Mouse (Mus musculus) ES-Bruce4 (cell line): ENCODE results near the gene Pnpla8.

ENCODE experiments used
- CTCF ChIP-seq: IDR thresholded peaks from one replicate; pipeline ENCODE4 v1.8.1; 2011; ENCODE audit warnings: low read depth, low read length
- EP300 ChIP-seq: IDR thresholded peaks from 2 replicates; pipeline ENCODE4 v1.6.1; 2011; ENCODE audit warnings: low read depth, low read length; ENCODE audit not compliant: insufficient read depth

DNA sequence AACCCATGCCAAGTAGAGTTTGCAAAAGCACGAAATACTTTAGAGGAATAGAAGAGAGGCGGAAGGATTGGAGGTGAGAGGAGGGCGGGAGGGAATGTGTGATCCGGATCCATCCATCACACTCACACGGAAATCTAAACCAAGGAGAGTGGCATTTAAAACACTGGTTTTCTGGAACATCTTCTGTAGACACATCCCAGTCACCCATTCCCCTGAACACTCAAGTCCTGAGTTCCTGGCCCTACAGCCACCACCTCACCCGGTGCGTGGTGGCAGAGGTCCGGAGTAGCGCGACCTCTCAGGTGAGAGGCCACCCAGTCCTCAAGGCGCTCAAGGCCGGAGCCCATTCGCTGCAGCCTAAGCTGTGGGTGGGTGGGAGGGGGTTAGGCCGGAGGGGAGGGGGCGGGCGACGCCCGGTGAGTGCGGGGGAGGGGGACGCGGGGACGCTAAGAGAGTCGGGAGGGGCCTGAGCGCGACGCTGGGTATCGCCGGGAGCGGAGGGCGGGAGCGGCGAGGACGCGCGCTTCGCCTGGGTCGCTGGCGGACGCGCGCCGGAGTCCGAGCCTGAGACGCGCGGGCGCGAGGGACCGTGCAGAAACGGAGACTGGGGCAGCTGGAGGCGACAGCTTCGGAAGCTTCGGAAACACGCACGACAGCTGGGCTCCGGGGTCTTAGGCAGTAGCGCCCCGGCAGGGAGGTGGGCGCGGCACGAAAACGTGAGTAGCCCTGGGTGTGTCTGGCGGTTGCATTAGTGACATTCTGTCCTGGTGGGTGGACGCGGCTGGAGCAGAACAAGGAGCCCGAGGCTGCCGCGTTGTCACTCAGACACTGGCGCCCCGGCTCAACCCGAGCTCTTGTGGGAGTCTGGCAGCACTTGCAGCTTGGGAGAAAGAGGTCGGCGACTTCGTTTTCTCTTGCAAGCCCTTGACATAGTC, 107.5 kb downstream of the Pnpla8 start, which contains the start of gene Nrcam:
- TF ChIP-seq EP300 = no peak
- TF ChIP-seq CTCF = no peak
